Mouse (Mus musculus): ENCODE data around the gene Zeb2. TPM values are rescaled to one million over a fixed set of nuclear protein-coding genes. Genes with fewer than 3 reads are reported as not detected.
A peak's percentile ranks its signal among the peaks of the same experiment; 100 is the strongest.

Zeb2 gene
- polyA plus RNA-seq, 1 experiment: 59.0 TPM

GRCm38 (mm10) chr2:45107555-45107954, 9.6 kb downstream of the Zeb2 start:
- WGBS: 42% methylated on average over 2 of the region's 2 CpGs
- TF ChIP-seq POLR2A (IDR thresholded peaks at IDR 0.05; ENCODE audit: borderline replicate concordance, extremely low read depth, low read depth, low read length) (no peak), CTCF (IDR thresholded peaks at IDR 0.05; ENCODE audit: insufficient read depth, low read length) (no peak)
- Histone ChIP-seq H3K4me1 (ENCODE audit: control insufficient read depth, insufficient read depth, low read length) (peaks cover 13% of the 10 kb centered on the region), H3K4me3 (replicated peaks; ENCODE audit: extremely low read depth, low read depth, low read length) (peak overlapping the region; percentile 15)
- DNase-seq: no peak

- 35% methylated on average over 7 of the region's 7 CpGs for whole genome bisulfite sequencing
- Histone ChIP-seq H3K4me3 (replicated peaks; ENCODE audit: extremely low read depth, low read depth, low read length) (no peak overlapping the region), H3K4me1 (ENCODE audit: control insufficient read depth, insufficient read depth, low read length) (peaks cover 15% of the 10 kb centered on the region)
- TF ChIP-seq POLR2A (IDR thresholded peaks at IDR 0.05; ENCODE audit: borderline replicate concordance, extremely low read depth, low read depth, low read length) (no peak), CTCF (IDR thresholded peaks at IDR 0.05; ENCODE audit: insufficient read depth, low read length) (no peak)
- DNase-seq: no peak
These were observed 11.0 kb downstream of the Zeb2 start for GRCm38 (mm10) chr2:45105922-45106851.

- WGBS: 46% methylated on average over 6 of the region's 6 CpGs
- peaks cover 17% of the 10 kb centered on the region for H3K4me1 ChIP-seq (ENCODE audit: control insufficient read depth, insufficient read depth, low read length)
- no peak for DNase-seq
- H3K4me3 ChIP-seq (replicated peaks; ENCODE audit: extremely low read depth, low read depth, low read length): no peak overlapping the region
- no peak for TF ChIP-seq POLR2A (IDR thresholded peaks at IDR 0.05; ENCODE audit: borderline replicate concordance, extremely low read depth, low read depth, low read length)
- no peak for TF ChIP-seq CTCF (IDR thresholded peaks at IDR 0.05; ENCODE audit: insufficient read depth, low read length)
These were observed 11.9 kb downstream of the Zeb2 start for GRCm38 (mm10) chr2:45105281-45105721.

GRCm38 (mm10) chr2:45104511-45105055, 12.6 kb downstream of the Zeb2 start:
- TF ChIP-seq POLR2A (IDR thresholded peaks at IDR 0.05; ENCODE audit: borderline replicate concordance, extremely low read depth, low read depth, low read length) (no peak), CTCF (IDR thresholded peaks at IDR 0.05; ENCODE audit: insufficient read depth, low read length) (no peak)
- WGBS: 26% methylated on average over 7 of the region's 7 CpGs
- Histone ChIP-seq H3K4me1 (ENCODE audit: control insufficient read depth, insufficient read depth, low read length) (peaks cover 21% of the 10 kb centered on the region), H3K4me3 (replicated peaks; ENCODE audit: extremely low read depth, low read depth, low read length) (no peak overlapping the region)
- DNase-seq: no peak

GRCm38 (mm10) chr2:45104066-45104465, 13.1 kb downstream of the Zeb2 start:
- H3K4me1 ChIP-seq (ENCODE audit: control insufficient read depth, insufficient read depth, low read length): peaks cover 21% of the 10 kb centered on the region
- no peak for DNase-seq
- TF ChIP-seq CTCF (IDR thresholded peaks at IDR 0.05; ENCODE audit: insufficient read depth, low read length) (no peak), POLR2A (IDR thresholded peaks at IDR 0.05; ENCODE audit: borderline replicate concordance, extremely low read depth, low read depth, low read length) (no peak)
- WGBS: 25% methylated on average over 4 of the region's 4 CpGs
- no peak overlapping the region for H3K4me3 ChIP-seq (replicated peaks; ENCODE audit: extremely low read depth, low read depth, low read length)

- WGBS: 31% methylated on average over 10 of the region's 10 CpGs
- DNase-seq: no peak
- no peak for TF ChIP-seq CTCF (IDR thresholded peaks at IDR 0.05; ENCODE audit: insufficient read depth, low read length)
- TF ChIP-seq POLR2A (IDR thresholded peaks at IDR 0.05; ENCODE audit: borderline replicate concordance, extremely low read depth, low read depth, low read length): no peak
- no peak overlapping the region for H3K4me3 ChIP-seq (replicated peaks; ENCODE audit: extremely low read depth, low read depth, low read length)
- H3K4me1 ChIP-seq (ENCODE audit: control insufficient read depth, insufficient read depth, low read length): peaks cover 21% of the 10 kb centered on the region
These were observed 13.9 kb downstream of the Zeb2 start for GRCm38 (mm10) chr2:45103021-45103983.

GRCm38 (mm10) chr2:45102191-45102638, 15.0 kb downstream of the Zeb2 start:
- Histone ChIP-seq H3K4me1 (ENCODE audit: control insufficient read depth, insufficient read depth, low read length) (peaks cover 21% of the 10 kb centered on the region), H3K4me3 (replicated peaks; ENCODE audit: extremely low read depth, low read depth, low read length) (no peak overlapping the region)
- no peak for DNase-seq
- 44% methylated on average over 8 of the region's 8 CpGs for WGBS
- no peak for TF ChIP-seq CTCF (IDR thresholded peaks at IDR 0.05; ENCODE audit: insufficient read depth, low read length)
- TF ChIP-seq POLR2A (IDR thresholded peaks at IDR 0.05; ENCODE audit: borderline replicate concordance, extremely low read depth, low read depth, low read length): no peak

- Histone ChIP-seq H3K4me3 (replicated peaks; ENCODE audit: extremely low read depth, low read depth, low read length) (no peak overlapping the region), H3K4me1 (ENCODE audit: control insufficient read depth, insufficient read depth, low read length) (peaks cover 21% of the 10 kb centered on the region)
- 78% methylated on average over 2 of the region's 2 CpGs for WGBS
- DNase-seq: no peak
- TF ChIP-seq POLR2A (IDR thresholded peaks at IDR 0.05; ENCODE audit: borderline replicate concordance, extremely low read depth, low read depth, low read length) (no peak), CTCF (IDR thresholded peaks at IDR 0.05; ENCODE audit: insufficient read depth, low read length) (no peak)
These were observed 15.6 kb downstream of the Zeb2 start for GRCm38 (mm10) chr2:45101586-45101985.

GRCm38 (mm10) chr2:45101040-45101439, 16.2 kb downstream of the Zeb2 start:
- peaks cover 21% of the 10 kb centered on the region for H3K4me1 ChIP-seq (ENCODE audit: control insufficient read depth, insufficient read depth, low read length)
- H3K4me3 ChIP-seq (replicated peaks; ENCODE audit: extremely low read depth, low read depth, low read length): no peak overlapping the region
- no peak for DNase-seq
- WGBS: 71% methylated on average over 4 of the region's 4 CpGs
- TF ChIP-seq POLR2A (IDR thresholded peaks at IDR 0.05; ENCODE audit: borderline replicate concordance, extremely low read depth, low read depth, low read length) (no peak), CTCF (IDR thresholded peaks at IDR 0.05; ENCODE audit: insufficient read depth, low read length) (no peak)
